Comparison of ENCODE assay signal across 9 mouse cellular contexts in the genomic region with DNA sequence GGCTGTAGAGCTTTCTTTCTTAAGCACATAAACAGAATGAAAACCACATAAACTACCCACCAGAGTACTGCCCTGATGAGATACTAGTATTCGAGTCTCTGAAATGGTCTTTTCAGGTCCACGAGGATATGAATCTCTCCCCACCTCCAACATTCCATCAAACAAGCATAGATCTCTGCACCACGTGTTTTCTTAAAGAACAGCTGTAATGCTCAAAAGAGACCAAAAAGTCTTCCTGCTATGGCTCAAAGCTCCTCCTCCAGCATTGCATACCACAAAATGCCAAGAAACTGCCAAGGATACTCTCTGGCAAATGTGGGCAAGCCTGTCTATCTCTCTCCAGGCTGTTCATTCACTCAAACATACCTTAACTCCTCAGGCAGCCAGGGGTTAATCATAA. TPM values are rescaled to one million over a fixed set of nuclear protein-coding genes. Genes with fewer than 3 reads are reported as not detected.
DNase-seq lines count a peak whose midpoint lies in the region; ATAC-seq and TF ChIP-seq lines count a peak whose summit lies in the region.
"Had no signal": no experiment of that assay in that cellular context is flagged by ENCODE, and none has a peak within 500 bp of the region (broad histone marks: within the 10 kb centered on the region; RNA-seq: fewer than 3 reads in every experiment).

No protein-coding gene starts in this region.

- H3K27me3 ChIP-seq in erythroblast, embryonic 14.5 days (ENCODE audit: control insufficient read depth): no peaks in the 10 kb centered on the region
- no peaks in the 10 kb centered on the region for H3K27me3 ChIP-seq in forebrain, embryonic 13.5 days
- H3K27me3 ChIP-seq in liver, embryonic 14.5 days (ENCODE audit: control insufficient read depth, insufficient read depth, low read length): no peaks in the 10 kb centered on the region

- no peak for ATAC-seq in erythroblast, adult 5-6 weeks (replicated peaks; ENCODE audit: low FRiP score, poor library complexity, severe bottlenecking)
- ATAC-seq in forebrain, embryonic 13.5 days: no peak
- no peak for ATAC-seq in liver, embryonic 14.5 days (ENCODE audit: insufficient read depth)

- no peaks in the 10 kb centered on the region for H3K36me3 ChIP-seq in erythroblast, embryonic 14.5 days (ENCODE audit: control insufficient read depth)
- H3K36me3 ChIP-seq in forebrain, embryonic 13.5 days (ENCODE audit: poor library complexity, severe bottlenecking): no peaks in the 10 kb centered on the region
- H3K36me3 ChIP-seq in liver, embryonic 14.5 days (replicated peaks; ENCODE audit: control insufficient read depth, insufficient read depth, low read depth): no peaks in the 10 kb centered on the region

- H3K4me2 ChIP-seq in forebrain, embryonic 13.5 days: peak overlapping the region; percentile 67
- peak overlapping the region; percentile 79 for H3K4me2 ChIP-seq in liver, embryonic 14.5 days (ENCODE audit: low read depth)

- no peak for TF ChIP-seq CTCF in liver, embryonic 14.5 days (IDR thresholded peaks at IDR 0.05; ENCODE audit: low read depth)

- WGBS in forebrain, embryonic 13.5 days: 18% methylated on average over 3 of the region's 3 CpGs
- WGBS in liver, embryonic 14.5 days (ENCODE audit: insufficient replicate concordance): 27% methylated on average over 3 of the region's 3 CpGs

- DNase-seq in 3T3-L1 (ENCODE audit: low read depth, low spot score): peak; percentile 46
- no peak for DNase-seq in liver, embryonic 14.5 days (ENCODE audit: low read depth in 3 of 3, low spot score in 3 of 3)
- DNase-seq in cerebellum, adult 9-10 months: no peak
- DNase-seq in right cerebral cortex, postnatal 4 days: no peak
- DNase-seq in gastrocnemius, postnatal 36 days: no peak
- DNase-seq: cerebellum, adult 8-10 months had no signal

- peak overlapping the region; percentile 68 for H3K9ac ChIP-seq in forebrain, embryonic 13.5 days
- peak overlapping the region; percentile 80 for H3K9ac ChIP-seq in liver, embryonic 14.5 days (replicated peaks)

- no peak for TF ChIP-seq EP300 in liver, embryonic 14.5 days (IDR thresholded peaks at IDR 0.05; ENCODE audit: low read depth)

- H3K9me3 ChIP-seq in erythroblast, embryonic 14.5 days (ENCODE audit: control insufficient read depth, low read length): no peaks in the 10 kb centered on the region
- H3K9me3 ChIP-seq in forebrain, embryonic 13.5 days (replicated peaks): no peaks in the 10 kb centered on the region
- no peaks in the 10 kb centered on the region for H3K9me3 ChIP-seq in liver, embryonic 14.5 days (ENCODE audit: control insufficient read depth, low read length)

- peak overlapping the region; percentile 74 for H3K4me3 ChIP-seq in erythroblast, embryonic 14.5 days (replicated peaks)
- H3K4me3 ChIP-seq in forebrain, embryonic 13.5 days: peak overlapping the region; percentile 52
- peak overlapping the region; percentile 67 to 81 for H3K4me3 ChIP-seq in liver, embryonic 14.5 days (ENCODE audit: insufficient read depth in 1 of 2, low read depth in 2 of 2, low read length in 2 of 2)

- intact Hi-C loops in gastrocnemius, postnatal 36 days (cut with DNase I): no loop called here

- H3K4me1 ChIP-seq in erythroblast, embryonic 14.5 days (ENCODE audit: control insufficient read depth): peaks cover 27% of the 10 kb centered on the region
- peaks cover 22% of the 10 kb centered on the region for H3K4me1 ChIP-seq in forebrain, embryonic 13.5 days
- peaks cover 14 to 15% of the 10 kb centered on the region in 2 experiments for H3K4me1 ChIP-seq in liver, embryonic 14.5 days (replicated peaks; ENCODE audit: control insufficient read depth in 2 of 2, insufficient read depth in 2 of 2, low read length in 1 of 2)

- H3K27ac ChIP-seq in forebrain, embryonic 13.5 days: 0 out of 2 replicates have a peak overlapping the region, but pooled peaks have one; percentile 22
- H3K27ac ChIP-seq in liver, embryonic 14.5 days: no peak overlapping the region

RNA-seq across cellular contexts. Expression of a gene that starts 4.8 kb away (rescaled TPM):
- polyA plus RNA-seq in erythroblast, embryonic 14.5 days (2012): 0.72 and 0.93 TPM in 2 replicates
- 1.9 and 5.0 TPM in 2 replicates for total RNA-seq in erythroblast, adult 5-6 weeks (2015; ENCODE audit: low replicate concordance)
- 0.51 and 6.8 TPM in 2 replicates for total RNA-seq in erythroblast, adult 5-6 weeks (2017; ENCODE audit: low replicate concordance)
- polyA plus RNA-seq in forebrain, embryonic 13.5 days (2015; fragmentation: Nextera tagmentation; extraction: Ambion mirVana): 12.6 and 12.9 TPM in 2 replicates
- 8.0 and 9.5 TPM in 2 replicates for polyA plus RNA-seq in liver, embryonic 14.5 days (2012; rRNA removed)
- polyA plus RNA-seq in liver, embryonic 14.5 days (2014; fragmentation: Nextera tagmentation; extraction: Ambion mirVana): 4.5 and 6.1 TPM in 2 replicates
- 10 to 100 TPM; 53.4 to 58.1 TPM for total RNA-seq in gastrocnemius, postnatal 36 days (2021)

RNA-seq across cellular contexts. Expression of a gene that starts 19.0 kb away (rescaled TPM):
- not detected in 2 replicates for polyA plus RNA-seq in erythroblast, embryonic 14.5 days (2012)
- 3.8 TPM in 2 replicates for total RNA-seq in erythroblast, adult 5-6 weeks (2015; ENCODE audit: low replicate concordance)
- 0.60 and 0.84 TPM in 2 replicates for total RNA-seq in erythroblast, adult 5-6 weeks (2017; ENCODE audit: low replicate concordance)
- 0.48 and 1.3 TPM in 2 replicates for polyA plus RNA-seq in forebrain, embryonic 13.5 days (2015; fragmentation: Nextera tagmentation; extraction: Ambion mirVana)
- polyA plus RNA-seq in liver, embryonic 14.5 days (2012; rRNA removed): 4.2 and 5.5 TPM in 2 replicates
- 3.7 and 4.4 TPM in 2 replicates for polyA plus RNA-seq in liver, embryonic 14.5 days (2014; fragmentation: Nextera tagmentation; extraction: Ambion mirVana)
- total RNA-seq in gastrocnemius, postnatal 36 days (2021): under 1 TPM; 0.35 to 0.59 TPM

RNA-seq across cellular contexts. Expression of a gene that starts 36.3 kb away (rescaled TPM):
- polyA plus RNA-seq in erythroblast, embryonic 14.5 days (2012): 0.10 and 0.18 TPM in 2 replicates
- 6.3 and 6.7 TPM in 2 replicates for total RNA-seq in erythroblast, adult 5-6 weeks (2015; ENCODE audit: low replicate concordance)
- 1.4 and 3.1 TPM in 2 replicates for total RNA-seq in erythroblast, adult 5-6 weeks (2017; ENCODE audit: low replicate concordance)
- 17.9 and 19.1 TPM in 2 replicates for polyA plus RNA-seq in forebrain, embryonic 13.5 days (2015; fragmentation: Nextera tagmentation; extraction: Ambion mirVana)
- polyA plus RNA-seq in liver, embryonic 14.5 days (2012; rRNA removed): 12.9 and 14.2 TPM in 2 replicates
- polyA plus RNA-seq in liver, embryonic 14.5 days (2014; fragmentation: Nextera tagmentation; extraction: Ambion mirVana): 20.8 and 21.4 TPM in 2 replicates
- 10 to 100 TPM; 31.8 to 32.3 TPM for total RNA-seq in gastrocnemius, postnatal 36 days (2021)

RNA-seq across cellular contexts. Expression of a gene that starts 50.3 kb away (rescaled TPM):
- polyA plus RNA-seq in erythroblast, embryonic 14.5 days (2012): 0.03 TPM in 1 of 2 replicates, not detected in the other
- not detected in 2 replicates for total RNA-seq in erythroblast, adult 5-6 weeks (2015; ENCODE audit: low replicate concordance)
- total RNA-seq in erythroblast, adult 5-6 weeks (2017; ENCODE audit: low replicate concordance): 0.84 and 0.85 TPM in 2 replicates
- polyA plus RNA-seq in forebrain, embryonic 13.5 days (2015; fragmentation: Nextera tagmentation; extraction: Ambion mirVana): 0.13 and 0.21 TPM in 2 replicates
- 0.02 TPM in 2 replicates for polyA plus RNA-seq in liver, embryonic 14.5 days (2012; rRNA removed)
- not detected in 2 replicates for polyA plus RNA-seq in liver, embryonic 14.5 days (2014; fragmentation: Nextera tagmentation; extraction: Ambion mirVana)
- not detected for total RNA-seq in gastrocnemius, postnatal 36 days (2021)

RNA-seq across cellular contexts. Expression of a gene that starts 56.6 kb away (rescaled TPM):
- 2.7 and 3.0 TPM in 2 replicates for polyA plus RNA-seq in erythroblast, embryonic 14.5 days (2012)
- total RNA-seq in erythroblast, adult 5-6 weeks (2015; ENCODE audit: low replicate concordance): 4.0 and 6.3 TPM in 2 replicates
- 39.4 and 44.5 TPM in 2 replicates for total RNA-seq in erythroblast, adult 5-6 weeks (2017; ENCODE audit: low replicate concordance)
- polyA plus RNA-seq in forebrain, embryonic 13.5 days (2015; fragmentation: Nextera tagmentation; extraction: Ambion mirVana): 52.9 and 62.1 TPM in 2 replicates
- 8.1 and 12.9 TPM in 2 replicates for polyA plus RNA-seq in liver, embryonic 14.5 days (2012; rRNA removed)
- 23.3 and 23.4 TPM in 2 replicates for polyA plus RNA-seq in liver, embryonic 14.5 days (2014; fragmentation: Nextera tagmentation; extraction: Ambion mirVana)
- 1 to 10 TPM; 1.7 to 2.2 TPM for total RNA-seq in gastrocnemius, postnatal 36 days (2021)

Comparison
In these comparisons a context has a peak if more than half of its experiments do, and no peak if none do; other contexts are left out.
1. RNA of a gene that starts 36.3 kb away (polyA plus RNA-seq): 12.9 to 21.4 TPM in liver, embryonic 14.5 days and 17.9 to 19.1 TPM in forebrain, embryonic 13.5 days; 0.10 to 0.18 TPM in erythroblast, embryonic 14.5 days; every median in the first group is over 10 times any median in the second.
2. Peak in every context shown above with its lines, with median percentiles within 50 percentile points of each other: H3K4me3 ChIP-seq.